11 mouse cellular contexts compared by ENCODE assay signal in the genomic region with DNA sequence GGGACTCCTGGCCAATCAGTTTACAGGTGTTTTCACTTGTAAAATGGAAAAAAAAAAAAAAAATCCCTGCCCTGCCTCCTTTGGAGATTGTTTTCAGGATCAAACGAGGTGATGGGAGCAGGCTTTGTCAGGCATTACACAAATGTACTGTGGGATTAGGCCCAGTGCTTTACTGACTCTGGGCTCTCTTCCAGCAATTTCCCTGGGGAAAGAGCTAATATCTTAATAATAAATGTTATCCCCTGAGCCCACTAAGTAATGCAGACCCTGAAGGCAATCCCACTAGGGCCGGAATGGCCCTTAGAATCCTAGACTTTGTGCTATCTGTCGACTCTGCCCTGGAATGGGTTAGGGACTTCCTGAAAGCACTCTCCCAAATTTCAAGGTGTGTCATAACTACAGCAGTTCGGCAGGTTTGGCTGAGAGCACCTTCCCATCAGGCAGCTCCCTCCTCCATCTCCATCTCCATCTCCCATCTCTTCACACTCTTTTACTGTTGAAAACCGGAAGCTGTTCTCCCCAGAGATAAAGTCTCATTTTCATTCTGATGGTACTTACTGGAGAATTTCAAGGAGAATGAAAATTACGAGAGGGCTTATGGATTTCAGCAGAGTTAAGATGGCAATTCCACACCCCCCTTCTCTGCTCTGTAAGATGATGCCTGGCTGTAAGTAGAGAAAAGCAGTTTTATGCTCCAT. TPM values are rescaled to one million over a fixed set of nuclear protein-coding genes. Genes with fewer than 3 reads are reported as not detected.
DNase-seq lines count a peak whose midpoint lies in the region; ATAC-seq lines count a peak whose summit lies in the region.
"Had no signal": no experiment of that assay in that cellular context is flagged by ENCODE, and none has a peak within 500 bp of the region (broad histone marks: within the 10 kb centered on the region; RNA-seq: fewer than 3 reads in every experiment).

No protein-coding gene starts in this region.

- peak overlapping the region; percentile 65; the same call in 1 of the 2 replicates for H3K27ac ChIP-seq in neural tube, embryonic 11.5 days (ENCODE audit: low read depth, low read length)
- peak overlapping the region; percentile 83 for H3K27ac ChIP-seq in forebrain, embryonic 15.5 days (replicated peaks)
- H3K27ac ChIP-seq in limb, embryonic 15.5 days, result peak overlapping the region; percentile 54; the same call in 1 of the 2 replicates

- no peak overlapping the region for H3K9ac ChIP-seq in neural tube, embryonic 11.5 days (ENCODE audit: low read length)
- no peak overlapping the region for H3K9ac ChIP-seq in forebrain, embryonic 15.5 days (replicated peaks)
- H3K9ac ChIP-seq in limb, embryonic 15.5 days, result no peak overlapping the region

- H3K4me1 ChIP-seq in neural tube, embryonic 11.5 days (ENCODE audit: control insufficient read depth, insufficient read depth, low read length), result peaks cover 13% of the 10 kb centered on the region
- peaks cover 41% of the 10 kb centered on the region for H3K4me1 ChIP-seq in forebrain, embryonic 15.5 days
- H3K4me1 ChIP-seq in limb, embryonic 15.5 days, result peaks cover 30% of the 10 kb centered on the region

- no peaks in the 10 kb centered on the region for H3K9me3 ChIP-seq in neural tube, embryonic 11.5 days (ENCODE audit: control insufficient read depth, low read length)
- no peaks in the 10 kb centered on the region for H3K9me3 ChIP-seq in forebrain, embryonic 15.5 days
- H3K9me3 ChIP-seq in limb, embryonic 15.5 days, result no peaks in the 10 kb centered on the region

- ATAC-seq in neural tube, embryonic 11.5 days (ENCODE audit: insufficient read depth, low FRiP score, low TSS enrichment), result no peak
- ATAC-seq in forebrain, embryonic 15.5 days (replicated peaks), result no peak
- ATAC-seq in limb, embryonic 15.5 days (ENCODE audit: insufficient number of reproducible peaks, low FRiP score, low TSS enrichment, low read depth), result no peak
- ATAC-seq: activated CD4-positive, CD25-positive, alpha-beta regulatory T cell, adult 4 months had no signal

- WGBS in neural tube, embryonic 11.5 days, result 13% methylated on average over 6 of the region's 6 CpGs
- 6% methylated on average over 6 of the region's 6 CpGs for WGBS in forebrain, embryonic 15.5 days
- WGBS in limb, embryonic 15.5 days, result 17% methylated on average over 6 of the region's 6 CpGs

- no peaks in the 10 kb centered on the region for H3K27me3 ChIP-seq in neural tube, embryonic 11.5 days (ENCODE audit: control insufficient read depth, insufficient read depth, low read length)
- H3K27me3 ChIP-seq in forebrain, embryonic 15.5 days, result no peaks in the 10 kb centered on the region
- peaks cover 6% of the 10 kb centered on the region; the same call in 1 of the 2 replicates for H3K27me3 ChIP-seq in limb, embryonic 15.5 days

- no peak overlapping the region for H3K4me3 ChIP-seq in neural tube, embryonic 11.5 days (ENCODE audit: low read depth, low read length)
- H3K4me3 ChIP-seq in forebrain, embryonic 15.5 days, result no peak overlapping the region
- H3K4me3 ChIP-seq in limb, embryonic 15.5 days, result no peak overlapping the region

- no peak for DNase-seq in neural tube, embryonic 11.5 days (ENCODE audit: low spot score)
- DNase-seq in neural tube, embryonic 10.5 days (ENCODE audit: extremely low spot score, low spot score), result no peak
- DNase-seq in retina, postnatal 1 day, result peak; percentile 52
- no peak for DNase-seq in right cerebral cortex, postnatal 36 days (ENCODE audit: low spot score in 2 of 2)
- DNase-seq in kidney, adult 11 months, result no peak
- no peak for DNase-seq in heart, postnatal 10 days
- DNase-seq: gastrocnemius, postnatal 14 days; right cerebral cortex, adult 18-20 months had no signal

- intact Hi-C loops in heart, postnatal 10 days (cut with DNase I), result no loop called here

- no peak overlapping the region; the same call in 1 of the 2 replicates for H3K4me2 ChIP-seq in neural tube, embryonic 11.5 days (ENCODE audit: low read depth)
- H3K4me2 ChIP-seq in forebrain, embryonic 15.5 days (replicated peaks), result no peak overlapping the region
- H3K4me2 ChIP-seq in limb, embryonic 15.5 days, result no peak overlapping the region

- no peaks in the 10 kb centered on the region for H3K36me3 ChIP-seq in neural tube, embryonic 11.5 days (ENCODE audit: control insufficient read depth, insufficient read depth, low read length)
- no peaks in the 10 kb centered on the region for H3K36me3 ChIP-seq in forebrain, embryonic 15.5 days
- H3K36me3 ChIP-seq in limb, embryonic 15.5 days, result no peaks in the 10 kb centered on the region

RNA-seq across cellular contexts. Expression of gene Frat2, which starts 2.2 kb away (rescaled TPM):
- 6.5 and 8.7 TPM in 2 replicates for polyA plus RNA-seq in neural tube, embryonic 11.5 days (2014; fragmentation: Nextera tagmentation; extraction: Ambion mirVana)
- 16.9 and 17.9 TPM in 2 replicates for polyA plus RNA-seq in forebrain, embryonic 15.5 days (2015; fragmentation: Nextera tagmentation; extraction: Ambion mirVana)
- polyA plus RNA-seq in limb, embryonic 15.5 days (2015; fragmentation: Nextera tagmentation; extraction: Ambion mirVana), result 2.1 and 2.2 TPM in 2 replicates
- total RNA-seq in heart, postnatal 10 days (2021), result 1 to 10 TPM; 4.7 to 6.9 TPM

RNA-seq across cellular contexts. Expression of gene Frat1, which starts 20.4 kb away (rescaled TPM):
- polyA plus RNA-seq in neural tube, embryonic 11.5 days (2014; fragmentation: Nextera tagmentation; extraction: Ambion mirVana), result 8.6 and 8.9 TPM in 2 replicates
- 34.7 and 35.1 TPM in 2 replicates for polyA plus RNA-seq in forebrain, embryonic 15.5 days (2015; fragmentation: Nextera tagmentation; extraction: Ambion mirVana)
- polyA plus RNA-seq in limb, embryonic 15.5 days (2015; fragmentation: Nextera tagmentation; extraction: Ambion mirVana), result 3.8 and 4.0 TPM in 2 replicates
- 1 to 10 TPM; 2.2 to 3.8 TPM for total RNA-seq in heart, postnatal 10 days (2021)

RNA-seq across cellular contexts. Expression of gene Rrp12, which starts 45.8 kb away (rescaled TPM):
- 18.0 and 20.2 TPM in 2 replicates for polyA plus RNA-seq in neural tube, embryonic 11.5 days (2014; fragmentation: Nextera tagmentation; extraction: Ambion mirVana)
- polyA plus RNA-seq in forebrain, embryonic 15.5 days (2015; fragmentation: Nextera tagmentation; extraction: Ambion mirVana), result 16.7 and 17.3 TPM in 2 replicates
- polyA plus RNA-seq in limb, embryonic 15.5 days (2015; fragmentation: Nextera tagmentation; extraction: Ambion mirVana), result 16.1 and 17.4 TPM in 2 replicates
- total RNA-seq in heart, postnatal 10 days (2021), result 10 to 100 TPM; 17.7 to 20.9 TPM

RNA-seq across cellular contexts. Expression of gene Arhgap19, which starts 48.3 kb away (rescaled TPM):
- polyA plus RNA-seq in neural tube, embryonic 11.5 days (2014; fragmentation: Nextera tagmentation; extraction: Ambion mirVana), result 37.0 and 37.3 TPM in 2 replicates
- 10.6 and 11.2 TPM in 2 replicates for polyA plus RNA-seq in forebrain, embryonic 15.5 days (2015; fragmentation: Nextera tagmentation; extraction: Ambion mirVana)
- polyA plus RNA-seq in limb, embryonic 15.5 days (2015; fragmentation: Nextera tagmentation; extraction: Ambion mirVana), result 16.2 and 17.2 TPM in 2 replicates
- 1 to 10 TPM; 4.6 to 4.9 TPM for total RNA-seq in heart, postnatal 10 days (2021)
